Mouse (Mus musculus): Measurements from ENCODE around the gene Pard6b.

Pard6b gene

GRCm38 (mm10) chr2:168059200-168059790 lies 21.5 kb upstream of the Pard6b start:
- peak; percentile 60 for DNase-seq (ENCODE audit: extremely low read depth, insufficient read length, low spot score)

GRCm38 (mm10) chr2:168063712-168064111 lies 17.1 kb upstream of the Pard6b start:
- no peak for DNase-seq (ENCODE audit: extremely low read depth, insufficient read length, low spot score)

GRCm38 (mm10) chr2:168065511-168065910 lies 15.3 kb upstream of the Pard6b start:
- DNase-seq (ENCODE audit: extremely low read depth, insufficient read length, low spot score) = peak; percentile 36

GRCm38 (mm10) chr2:168066783-168067182 lies 14.0 kb upstream of the Pard6b start:
- DNase-seq (ENCODE audit: extremely low read depth, insufficient read length, low spot score) = no peak

GRCm38 (mm10) chr2:168070425-168070824 lies 10.4 kb upstream of the Pard6b start:
- no peak for DNase-seq (ENCODE audit: extremely low read depth, insufficient read length, low spot score)

- peak; percentile 81 for DNase-seq (ENCODE audit: extremely low read depth, insufficient read length, low spot score)
Measured at GRCm38 (mm10) chr2:168072436-168073131, 8.2 kb upstream of the Pard6b start.

- no peak for DNase-seq (ENCODE audit: extremely low read depth, insufficient read length, low spot score)
Measured at GRCm38 (mm10) chr2:168073722-168074121, 7.1 kb upstream of the Pard6b start.

GRCm38 (mm10) chr2:168074457-168074856 lies 6.3 kb upstream of the Pard6b start:
- no peak for DNase-seq (ENCODE audit: extremely low read depth, insufficient read length, low spot score)

GRCm38 (mm10) chr2:168076840-168077576 lies 3.8 kb upstream of the Pard6b start:
- DNase-seq (ENCODE audit: extremely low read depth, insufficient read length, low spot score) = no peak

- no peak for DNase-seq (ENCODE audit: extremely low read depth, insufficient read length, low spot score)
Measured at GRCm38 (mm10) chr2:168078107-168078830, 2.5 kb upstream of the Pard6b start.

GRCm38 (mm10) chr2:168081299-168081932 lies 612 bp downstream of the Pard6b start:
- DNase-seq (ENCODE audit: extremely low read depth, insufficient read length, low spot score) = peak; percentile 35

- DNase-seq (ENCODE audit: extremely low read depth, insufficient read length, low spot score) = no peak
Measured at GRCm38 (mm10) chr2:168081933-168082306, 1.1 kb downstream of the Pard6b start.

- DNase-seq (ENCODE audit: extremely low read depth, insufficient read length, low spot score) = no peak
Measured at GRCm38 (mm10) chr2:168083593-168083992, 2.8 kb downstream of the Pard6b start.

GRCm38 (mm10) chr2:168084228-168084627 lies 3.4 kb downstream of the Pard6b start:
- no peak for DNase-seq (ENCODE audit: extremely low read depth, insufficient read length, low spot score)

- no peak for DNase-seq (ENCODE audit: extremely low read depth, insufficient read length, low spot score)
Measured at GRCm38 (mm10) chr2:168085621-168086265, 4.9 kb downstream of the Pard6b start.

- DNase-seq (ENCODE audit: extremely low read depth, insufficient read length, low spot score) = no peak
Measured at GRCm38 (mm10) chr2:168086318-168086717, 5.5 kb downstream of the Pard6b start.

GRCm38 (mm10) chr2:168086839-168087238 lies 6.0 kb downstream of the Pard6b start:
- DNase-seq (ENCODE audit: extremely low read depth, insufficient read length, low spot score) = no peak

GRCm38 (mm10) chr2:168091560-168091959 lies 10.8 kb downstream of the Pard6b start:
- no peak for DNase-seq (ENCODE audit: extremely low read depth, insufficient read length, low spot score)

GRCm38 (mm10) chr2:168093077-168093476 lies 12.3 kb downstream of the Pard6b start:
- no peak for DNase-seq (ENCODE audit: extremely low read depth, insufficient read length, low spot score)

GRCm38 (mm10) chr2:168095077-168095476 lies 14.3 kb downstream of the Pard6b start:
- no peak for DNase-seq (ENCODE audit: extremely low read depth, insufficient read length, low spot score)

Data from 3134 (cell line).